Mouse (Mus musculus): ENCODE data around the gene Cmbl. TPM values are rescaled to one million over a fixed set of nuclear protein-coding genes. Genes with fewer than 3 reads are reported as not detected.

Gene Cmbl
- polyA plus RNA-seq, 2 experiments, result 5.5 to 6.8 TPM

DNA sequence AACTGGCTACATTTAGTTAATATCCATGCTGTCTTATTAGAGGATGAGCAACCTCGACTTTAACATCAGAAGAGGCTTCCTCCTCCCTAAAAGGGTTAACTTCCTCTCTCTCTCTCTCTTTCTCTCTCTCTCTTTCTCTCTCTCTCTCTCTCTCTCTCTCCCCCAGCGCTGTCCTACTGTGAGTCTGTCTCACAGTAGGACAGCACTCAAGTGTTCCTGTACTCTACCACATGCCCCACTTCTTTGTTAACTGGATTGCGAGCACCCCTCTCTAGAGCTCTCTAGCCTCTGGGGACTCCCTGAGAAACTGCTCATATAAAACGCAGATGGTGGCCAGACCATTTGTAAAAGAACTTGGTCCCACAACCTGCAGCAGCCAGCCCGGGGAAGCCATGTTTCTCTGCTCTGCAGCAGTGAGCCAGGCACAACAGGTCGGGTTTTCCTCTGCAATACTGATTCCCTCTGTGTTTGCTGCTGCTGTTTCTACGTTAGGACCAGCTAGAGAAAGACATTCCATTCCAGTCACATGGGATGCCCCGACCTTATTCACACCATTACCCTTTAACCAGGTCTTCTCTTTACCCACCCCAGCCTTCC is 29.8 kb upstream of the Cmbl start:
- DNase-seq (ENCODE audit: low read depth in 3 of 3, low spot score in 3 of 3), result no peak
- Histone ChIP-seq H3K4me3 (ENCODE audit: insufficient read depth in 1 of 2, low read depth in 2 of 2, low read length in 2 of 2) (no peak overlapping the region), H3K36me3 (replicated peaks; ENCODE audit: control insufficient read depth, insufficient read depth, low read depth) (no peaks in the 10 kb centered on the region), H3K27me3 (ENCODE audit: control insufficient read depth, insufficient read depth, low read length) (no peaks in the 10 kb centered on the region), H3K9me3 (ENCODE audit: control insufficient read depth, low read length) (no peaks in the 10 kb centered on the region), H3K9ac (replicated peaks) (no peak overlapping the region), H3K4me2 (ENCODE audit: low read depth) (no peak overlapping the region), H3K27ac (no peak overlapping the region), H3K4me1 (replicated peaks; ENCODE audit: control insufficient read depth in 2 of 2, insufficient read depth in 2 of 2, low read length in 1 of 2) (peaks cover 49 to 64% of the 10 kb centered on the region in 2 experiments)
- TF ChIP-seq CTCF (IDR thresholded peaks at IDR 0.05; ENCODE audit: low read depth), result no peak
- TF ChIP-seq EP300 (IDR thresholded peaks at IDR 0.05; ENCODE audit: low read depth), result no peak
- no peak for ATAC-seq (ENCODE audit: insufficient read depth)
- WGBS (ENCODE audit: insufficient replicate concordance), result 36% methylated on average over 8 of the region's 8 CpGs

GRCm38 (mm10) chr15:31536051-31536737 is 29.0 kb upstream of the Cmbl start:
- 17% methylated on average over 7 of the region's 7 CpGs for WGBS (ENCODE audit: insufficient replicate concordance)
- TF ChIP-seq CTCF (IDR thresholded peaks at IDR 0.05; ENCODE audit: low read depth) (no peak), EP300 (IDR thresholded peaks at IDR 0.05; ENCODE audit: low read depth) (no peak)
- Histone ChIP-seq H3K4me1 (replicated peaks; ENCODE audit: control insufficient read depth in 2 of 2, insufficient read depth in 2 of 2, low read length in 1 of 2) (peaks cover 58 to 72% of the 10 kb centered on the region in 2 experiments), H3K36me3 (replicated peaks; ENCODE audit: control insufficient read depth, insufficient read depth, low read depth) (no peaks in the 10 kb centered on the region), H3K9ac (replicated peaks) (no peak overlapping the region), H3K9me3 (ENCODE audit: control insufficient read depth, low read length) (no peaks in the 10 kb centered on the region), H3K4me3 (ENCODE audit: insufficient read depth in 1 of 2, low read depth in 2 of 2, low read length in 2 of 2) (no peak overlapping the region), H3K27me3 (ENCODE audit: control insufficient read depth, insufficient read depth, low read length) (no peaks in the 10 kb centered on the region), H3K4me2 (ENCODE audit: low read depth) (no peak overlapping the region), H3K27ac (no peak overlapping the region)
- DNase-seq (ENCODE audit: low read depth in 3 of 3, low spot score in 3 of 3) (no peak), ATAC-seq (ENCODE audit: insufficient read depth) (no peak)

DNA sequence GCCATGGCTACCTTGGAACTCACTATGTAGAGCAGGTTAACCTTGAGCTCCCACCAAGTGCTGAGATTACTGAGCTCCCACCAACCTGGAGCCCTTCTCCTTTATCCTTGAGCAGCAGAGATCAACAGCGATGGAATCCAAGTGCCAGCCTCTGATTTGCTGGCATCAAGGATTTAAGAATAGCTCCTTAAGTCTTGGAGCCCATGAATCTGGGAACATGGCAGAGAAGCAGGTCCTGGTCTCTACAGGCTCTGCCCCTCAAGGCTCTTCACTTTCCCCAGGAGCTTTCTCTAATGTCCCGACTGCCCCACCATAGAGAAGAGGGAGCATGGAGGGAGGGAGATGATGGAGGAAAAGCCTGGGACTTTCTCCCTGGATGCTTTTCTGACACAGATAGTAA is 27.5 kb upstream of the Cmbl start:
- Histone ChIP-seq H3K4me3 (ENCODE audit: insufficient read depth in 1 of 2, low read depth in 2 of 2, low read length in 2 of 2) (no peak overlapping the region), H3K9me3 (ENCODE audit: control insufficient read depth, low read length) (no peaks in the 10 kb centered on the region), H3K4me1 (replicated peaks; ENCODE audit: control insufficient read depth in 2 of 2, insufficient read depth in 2 of 2, low read length in 1 of 2) (peaks cover 64 to 80% of the 10 kb centered on the region in 2 experiments), H3K4me2 (ENCODE audit: low read depth) (no peak overlapping the region), H3K27me3 (ENCODE audit: control insufficient read depth, insufficient read depth, low read length) (no peaks in the 10 kb centered on the region), H3K27ac (no peak overlapping the region), H3K9ac (replicated peaks) (no peak overlapping the region), H3K36me3 (replicated peaks; ENCODE audit: control insufficient read depth, insufficient read depth, low read depth) (no peaks in the 10 kb centered on the region)
- WGBS (ENCODE audit: insufficient replicate concordance), result 79% methylated on average over 2 of the region's 2 CpGs
- DNase-seq (ENCODE audit: low read depth in 3 of 3, low spot score in 3 of 3) (no peak), ATAC-seq (ENCODE audit: insufficient read depth) (no peak)
- no peak for TF ChIP-seq CTCF (IDR thresholded peaks at IDR 0.05; ENCODE audit: low read depth)

DNA sequence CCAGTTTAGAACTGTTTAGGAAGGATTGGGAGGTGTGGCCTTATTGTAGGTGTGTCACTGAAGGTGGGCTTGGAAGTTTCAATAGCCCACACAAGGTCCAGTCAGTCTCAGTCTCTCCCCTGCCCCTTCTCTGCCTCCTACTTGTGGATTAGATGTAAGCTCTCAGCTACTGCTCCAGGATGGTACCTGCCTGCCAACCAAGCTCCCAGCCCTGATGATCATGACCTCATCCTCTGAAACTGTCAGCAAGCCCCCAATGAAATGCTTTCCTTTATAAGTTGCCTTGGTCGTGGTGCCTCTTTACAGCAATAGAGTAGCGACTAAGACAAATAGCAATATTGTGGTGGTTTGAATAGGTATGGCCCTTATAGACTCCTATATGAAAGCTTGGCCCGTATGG is 26.8 kb upstream of the Cmbl start:
- WGBS (ENCODE audit: insufficient replicate concordance), result 73% methylated on average over 3 of the region's 3 CpGs
- H3K27ac ChIP-seq, result no peak overlapping the region
- ATAC-seq (ENCODE audit: insufficient read depth) (no peak), DNase-seq (ENCODE audit: low read depth in 3 of 3, low spot score in 3 of 3) (no peak)
- H3K9ac ChIP-seq (replicated peaks), result no peak overlapping the region
- no peaks in the 10 kb centered on the region for H3K36me3 ChIP-seq (replicated peaks; ENCODE audit: control insufficient read depth, insufficient read depth, low read depth)
- no peaks in the 10 kb centered on the region for H3K27me3 ChIP-seq (ENCODE audit: control insufficient read depth, insufficient read depth, low read length)
- TF ChIP-seq EP300 (IDR thresholded peaks at IDR 0.05; ENCODE audit: low read depth) (no peak), CTCF (IDR thresholded peaks at IDR 0.05; ENCODE audit: low read depth) (no peak)
- H3K4me3 ChIP-seq (ENCODE audit: insufficient read depth in 1 of 2, low read depth in 2 of 2, low read length in 2 of 2), result no peak overlapping the region
- no peaks in the 10 kb centered on the region for H3K9me3 ChIP-seq (ENCODE audit: control insufficient read depth, low read length)
- peaks cover 60 to 77% of the 10 kb centered on the region in 2 experiments for H3K4me1 ChIP-seq (replicated peaks; ENCODE audit: control insufficient read depth in 2 of 2, insufficient read depth in 2 of 2, low read length in 1 of 2)
- no peak overlapping the region for H3K4me2 ChIP-seq (ENCODE audit: low read depth)

GRCm38 (mm10) chr15:31539643-31540512 is 25.3 kb upstream of the Cmbl start:
- Histone ChIP-seq H3K9me3 (ENCODE audit: control insufficient read depth, low read length) (no peaks in the 10 kb centered on the region), H3K36me3 (replicated peaks; ENCODE audit: control insufficient read depth, insufficient read depth, low read depth) (no peaks in the 10 kb centered on the region), H3K4me3 (ENCODE audit: insufficient read depth in 1 of 2, low read depth in 2 of 2, low read length in 2 of 2) (peak overlapping the region; percentile 26 to 48), H3K27me3 (ENCODE audit: control insufficient read depth, insufficient read depth, low read length) (no peaks in the 10 kb centered on the region), H3K4me2 (ENCODE audit: low read depth) (peak overlapping the region; percentile 73), H3K27ac (peak overlapping the region; percentile 83), H3K4me1 (replicated peaks; ENCODE audit: control insufficient read depth in 2 of 2, insufficient read depth in 2 of 2, low read length in 1 of 2) (peaks cover 48 to 66% of the 10 kb centered on the region in 2 experiments), H3K9ac (replicated peaks) (peak overlapping the region; percentile 63)
- WGBS (ENCODE audit: insufficient replicate concordance), result 10% methylated on average over 9 of the region's 9 CpGs
- DNase-seq (ENCODE audit: low read depth in 3 of 3, low spot score in 3 of 3), result peak in 1 of 3 experiments; percentile 61
- no peak for TF ChIP-seq CTCF (IDR thresholded peaks at IDR 0.05; ENCODE audit: low read depth)
- TF ChIP-seq EP300 (IDR thresholded peaks at IDR 0.05; ENCODE audit: low read depth), result peak; percentile 88
- ATAC-seq (ENCODE audit: insufficient read depth), result peak; percentile 87

Data from liver, embryonic 14.5 days (tissue).